Mouse (Mus musculus): ENCODE measurements at regions not wholly inside any gene's neighbourhood (a gene's known extent, or its start where the extent isn't known, plus 50 kb on each side); places are given as distances from the start of the nearest gene placed in this dataset.

DNA sequence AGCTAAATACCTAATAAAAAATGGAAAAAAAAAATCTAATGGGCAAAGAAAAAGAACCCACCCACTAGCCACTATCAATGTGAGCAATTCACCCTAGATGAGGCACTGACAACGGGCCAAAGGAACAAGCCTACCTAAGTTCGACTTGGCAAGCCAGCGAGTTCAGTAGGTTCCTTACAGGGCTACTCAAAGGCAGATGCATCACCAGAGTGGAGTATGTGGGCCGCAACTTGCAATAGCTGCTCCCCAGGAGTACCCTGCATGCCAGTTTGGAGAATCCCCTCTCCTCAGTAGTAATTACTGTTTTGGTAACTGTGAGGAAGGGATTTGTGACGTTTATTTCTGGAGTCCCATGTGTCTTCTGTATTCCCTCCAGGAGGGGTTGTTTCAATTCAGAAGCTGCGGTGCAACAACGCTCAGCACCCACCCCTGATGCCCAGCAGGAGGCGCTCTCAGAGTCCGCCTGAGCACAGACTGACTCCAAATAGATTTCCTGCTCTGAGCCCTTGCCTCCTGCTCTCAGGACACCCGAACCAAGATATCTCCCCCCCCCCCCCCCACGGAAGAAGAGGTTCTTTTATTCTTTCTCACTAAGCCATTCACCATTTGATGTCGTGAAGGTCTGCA, 157.3 kb upstream of the Zfp618 start:
- no peak for DNase-seq (ENCODE audit: low read depth, low spot score)
- 68% methylated on average over 12 of the region's 12 CpGs for WGBS

DNA sequence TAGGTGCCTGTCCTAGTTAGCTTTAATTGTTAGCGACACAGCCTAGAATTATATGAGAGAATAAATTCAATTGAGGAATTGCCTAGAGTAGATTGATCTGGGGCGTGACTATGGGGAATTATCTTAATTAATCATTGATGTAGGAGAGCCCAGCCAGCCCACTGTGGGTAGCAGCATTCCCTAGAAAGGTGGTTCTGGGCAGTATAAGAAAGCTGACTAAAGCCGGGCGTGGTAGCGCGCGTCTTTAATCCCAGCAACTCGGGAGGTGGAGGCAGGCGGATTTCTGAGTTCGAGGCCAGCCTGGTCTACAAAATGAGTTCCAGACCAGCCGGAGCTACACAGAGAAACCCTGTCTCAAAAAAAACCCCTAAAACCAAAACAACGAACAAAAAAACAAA, 156.8 kb upstream of the Zfp618 start:
- DNase-seq (ENCODE audit: low read depth, low spot score): no peak
- 91% methylated on average over 12 of the region's 12 CpGs for WGBS

GRCm38 (mm10) chr4:62809048-62809447, 156.3 kb upstream of the Zfp618 start:
- DNase-seq (ENCODE audit: low read depth, low spot score): no peak
- WGBS: 50% methylated on average over 4 of the region's 4 CpGs

DNA sequence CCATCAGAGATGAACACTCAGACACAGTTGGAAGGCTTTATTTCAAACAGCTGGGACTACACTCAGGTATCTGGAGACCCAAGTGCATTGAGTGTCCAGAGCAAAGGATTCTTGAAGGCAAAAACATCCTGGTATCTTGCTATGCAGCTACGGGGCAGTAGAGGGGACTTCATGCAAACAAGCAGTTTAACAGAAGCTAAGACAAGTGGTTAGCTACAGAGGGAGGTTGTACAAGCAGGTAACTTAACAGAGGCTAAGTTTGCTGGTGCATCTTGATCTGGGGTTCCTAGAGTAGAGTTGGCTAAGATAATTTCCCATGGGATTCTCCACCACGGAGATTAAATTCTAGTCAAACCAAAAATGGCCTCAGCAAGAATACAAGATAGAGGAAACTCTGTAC, 145.5 kb upstream of the Zfp618 start:
- DNase-seq (ENCODE audit: low read depth, low spot score): no peak
- WGBS: 87% methylated on average over 2 of the region's 2 CpGs

GRCm38 (mm10) chr4:62821288-62821687, 144.1 kb upstream of the Zfp618 start:
- 15% methylated on average over 2 of the region's 2 CpGs for WGBS
- no peak for DNase-seq (ENCODE audit: low read depth, low spot score)

GRCm38 (mm10) chr4:62822568-62822967, 142.8 kb upstream of the Zfp618 start:
- peak; percentile 22 for DNase-seq (ENCODE audit: low read depth, low spot score)
- WGBS: 25% methylated on average over 7 of the region's 7 CpGs

GRCm38 (mm10) chr4:62823082-62823481, 142.3 kb upstream of the Zfp618 start:
- WGBS: 51% methylated on average over 7 of the region's 7 CpGs
- DNase-seq (ENCODE audit: low read depth, low spot score): no peak

DNA sequence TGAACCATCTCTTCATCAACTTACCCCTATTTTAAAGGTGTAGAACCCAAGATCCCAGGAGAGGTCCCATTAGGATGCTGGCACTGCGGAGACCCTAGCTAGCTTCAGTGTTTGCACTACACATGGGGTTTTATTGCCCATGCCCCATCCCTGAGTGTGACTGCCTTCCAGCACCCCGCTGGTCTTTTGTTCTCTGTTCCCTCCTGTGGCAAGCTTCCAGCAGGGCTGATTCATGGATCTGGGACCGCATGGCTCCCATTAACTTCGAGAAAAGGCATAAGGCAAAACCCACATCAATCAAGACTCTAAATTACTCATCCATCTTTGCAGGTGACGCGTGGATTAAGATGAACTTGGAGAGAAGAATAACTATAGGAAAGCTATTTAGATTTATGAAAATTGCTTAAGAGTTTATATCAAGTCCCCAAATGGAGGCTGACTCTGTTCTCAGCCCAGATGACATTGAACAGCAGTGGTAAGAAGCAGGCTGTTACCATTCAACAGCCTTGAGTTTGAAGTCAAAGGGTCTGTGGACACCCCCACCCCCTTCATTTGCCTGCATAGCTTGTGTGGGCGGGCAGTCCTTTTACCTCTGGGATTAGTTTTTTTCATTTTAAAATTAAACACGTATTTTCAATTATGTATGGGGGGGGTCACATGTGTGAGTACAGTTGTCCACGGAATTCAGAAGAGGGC, 141.7 kb upstream of the Zfp618 start:
- 47% methylated on average over 9 of the region's 9 CpGs for WGBS
- no peak for DNase-seq (ENCODE audit: low read depth, low spot score)

- no peak for DNase-seq (ENCODE audit: low read depth, low spot score)
These were observed 140.8 kb upstream of the Zfp618 start for GRCm38 (mm10) chr4:62824581-62824980.

GRCm38 (mm10) chr4:62825256-62825655, 140.1 kb upstream of the Zfp618 start:
- WGBS: 73% methylated on average over 5 of the region's 5 CpGs
- DNase-seq (ENCODE audit: low read depth, low spot score): no peak

More at GRCm38 (mm10) chr4:62824581-62824980, 140.8 kb upstream of the Zfp618 start:
- 80% methylated on average over 10 of the region's 10 CpGs for WGBS

- WGBS: 67% methylated on average over 7 of the region's 7 CpGs
- no peak for DNase-seq (ENCODE audit: low read depth, low spot score)
These were observed 136.4 kb upstream of the Zfp618 start for GRCm38 (mm10) chr4:62828963-62829362.

- 4% methylated on average over 7 of the region's 7 CpGs for WGBS
- DNase-seq (ENCODE audit: low read depth, low spot score): peak; percentile 8
These were observed 131.4 kb upstream of the Zfp618 start for GRCm38 (mm10) chr4:62833944-62834343.

GRCm38 (mm10) chr4:62836875-62837274, 128.5 kb upstream of the Zfp618 start:
- WGBS: 70% methylated on average over 6 of the region's 6 CpGs
- DNase-seq (ENCODE audit: low read depth, low spot score): no peak

GRCm38 (mm10) chr4:62850526-62850925, 114.8 kb upstream of the Zfp618 start:
- 66% methylated on average over 5 of the region's 5 CpGs for WGBS
- no peak for DNase-seq (ENCODE audit: low read depth, low spot score)

DNA sequence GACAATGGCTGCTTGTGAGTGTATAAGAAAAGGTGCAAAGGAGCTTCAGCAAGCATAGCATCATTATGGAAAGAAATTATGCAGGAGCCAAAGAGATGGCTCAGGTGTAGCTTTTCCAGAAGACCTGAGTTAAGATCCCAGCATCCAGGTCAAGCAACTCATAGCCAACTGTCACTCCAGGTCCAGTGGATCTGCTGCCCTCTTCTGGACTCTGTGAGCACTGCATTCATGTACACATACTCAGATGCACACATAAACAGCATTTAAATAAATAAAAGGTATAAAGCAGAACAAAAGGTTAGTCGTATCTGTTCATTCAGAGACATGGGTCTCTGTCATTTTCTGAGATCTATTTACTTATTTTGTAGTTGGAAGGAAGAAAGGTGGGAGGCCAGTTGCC, 112.0 kb upstream of the Zfp618 start:
- DNase-seq (ENCODE audit: low read depth, low spot score): no peak
- WGBS: 91% methylated on average over 1 of the region's 1 CpGs

DNA sequence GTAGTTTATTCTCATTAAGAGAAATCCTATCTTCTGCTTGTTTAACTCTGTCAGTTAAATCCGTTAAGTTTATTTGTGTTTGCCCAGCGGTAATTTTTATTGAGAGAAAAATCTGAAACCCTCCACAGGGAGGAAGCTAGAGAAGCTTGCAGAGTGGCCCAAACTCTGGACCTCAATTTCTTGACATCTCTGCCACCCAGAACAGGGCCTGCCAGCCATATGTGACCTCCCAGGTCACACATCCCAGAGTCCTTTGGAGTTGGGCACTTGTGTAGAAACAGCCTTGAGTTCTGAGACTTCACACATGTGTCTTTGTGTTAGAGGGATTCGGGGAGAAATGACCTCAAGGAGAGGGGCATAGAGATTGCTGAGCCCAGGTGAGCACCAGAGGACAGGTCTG, 109.0 kb upstream of the Zfp618 start:
- WGBS: 59% methylated on average over 3 of the region's 3 CpGs
- DNase-seq (ENCODE audit: low read depth, low spot score): no peak

DNA sequence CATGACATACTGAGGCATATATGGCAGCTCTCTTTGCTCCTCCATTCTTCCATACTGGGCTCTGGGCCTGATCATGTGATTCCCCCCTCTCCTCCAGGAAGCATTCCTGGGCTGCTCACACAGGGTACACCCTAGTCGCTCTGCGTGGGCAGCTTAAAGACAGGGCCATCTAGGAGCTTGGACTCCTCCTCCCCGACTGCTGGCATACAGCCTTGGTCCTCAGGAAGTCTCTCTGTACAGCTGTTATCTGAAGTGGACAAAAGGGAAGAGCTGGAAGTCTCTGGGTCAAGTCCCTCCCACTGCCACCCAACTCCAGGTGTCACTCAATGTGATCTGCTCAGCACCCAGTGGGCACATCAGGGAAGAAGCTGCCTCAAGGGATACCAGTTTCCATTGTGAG, 102.6 kb upstream of the Zfp618 start:
- 82% methylated on average over 3 of the region's 3 CpGs for WGBS
- DNase-seq (ENCODE audit: low read depth, low spot score): no peak

- WGBS: 44% methylated on average over 14 of the region's 14 CpGs
- no peak for DNase-seq (ENCODE audit: low read depth, low spot score)
These were observed 94.9 kb upstream of the Zfp618 start for GRCm38 (mm10) chr4:62870391-62870983.

- WGBS: 81% methylated on average over 10 of the region's 10 CpGs
- no peak for DNase-seq (ENCODE audit: low read depth, low spot score)
These were observed 92.8 kb upstream of the Zfp618 start for GRCm38 (mm10) chr4:62872562-62872961.

DNA sequence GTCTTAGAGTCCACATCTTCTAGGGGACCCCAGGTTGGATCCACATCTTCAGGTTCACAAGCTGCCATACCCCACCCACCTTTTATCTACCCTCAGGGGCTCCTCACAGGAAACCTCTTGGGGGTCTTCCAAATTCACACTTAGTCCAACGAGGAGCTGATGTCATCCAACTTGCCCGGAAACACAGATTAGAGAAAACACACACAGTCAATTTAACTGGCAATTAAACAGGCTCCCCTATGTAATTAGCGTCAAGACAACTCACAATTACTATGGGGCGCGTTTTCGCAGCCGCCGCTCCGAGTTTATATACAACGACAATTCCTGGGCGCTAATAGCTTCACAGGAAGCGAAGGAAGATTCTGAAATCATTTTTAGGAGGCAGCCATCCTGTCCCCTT, 91.4 kb upstream of the Zfp618 start:
- no peak for DNase-seq (ENCODE audit: low read depth, low spot score)
- 64% methylated on average over 12 of the region's 12 CpGs for WGBS

GRCm38 (mm10) chr4:62878063-62878462, 87.3 kb upstream of the Zfp618 start:
- 81% methylated on average over 7 of the region's 7 CpGs for WGBS
- DNase-seq (ENCODE audit: low read depth, low spot score): no peak

Measured in large intestine, adult 2 months (tissue).